Mouse (Mus musculus) natural killer cell, adult 2 months (primary cell): ENCODE results near the gene Klhdc3.
A peak's percentile ranks its signal among the peaks of the same experiment; 100 is the strongest.

ENCODE experiments used
- DNase-seq, 2 experiments: peaks; one replicate each; pipeline ENCODE4 v3.0.0; 2022; ENCODE audit warnings: low spot score in 2 of 2

Klhdc3 gene

GRCm38 (mm10) chr17:46656054-46656453, 24.7 kb downstream of the Klhdc3 start:
- no peak for DNase-seq

- DNase-seq: no peak
Observed at GRCm38 (mm10) chr17:46651755-46652547, 28.8 kb downstream of the Klhdc3 start.

GRCm38 (mm10) chr17:46651292-46651691, 29.4 kb downstream of the Klhdc3 start:
- DNase-seq: no peak

GRCm38 (mm10) chr17:46650232-46651031, 30.3 kb downstream of the Klhdc3 start, which contains the start of gene Cul7:
TSS of gene Cul7 (plus strand) at chr17:46650337.
- peak; percentile 63 to 76 for DNase-seq

GRCm38 (mm10) chr17:46649811-46650210, 30.9 kb downstream of the Klhdc3 start:
- no peak for DNase-seq

- no peak for DNase-seq
Observed at GRCm38 (mm10) chr17:46648436-46648835, 32.3 kb downstream of the Klhdc3 start.

- DNase-seq: no peak
Observed at GRCm38 (mm10) chr17:46647279-46647678, 33.4 kb downstream of the Klhdc3 start.

GRCm38 (mm10) chr17:46646322-46646662, 34.4 kb downstream of the Klhdc3 start:
- no peak for DNase-seq

GRCm38 (mm10) chr17:46645561-46646321, 35.0 kb downstream of the Klhdc3 start, which contains the start of the genes Klc4 and Mrpl2:
TSS of gene Klc4 (minus strand) at chr17:46646022.
TSS of gene Mrpl2 (plus strand) at chr17:46646229.
- DNase-seq: peak; percentile 98

GRCm38 (mm10) chr17:46644916-46645475, 35.7 kb downstream of the Klhdc3 start:
- DNase-seq: peak in 1 of 2 experiments; percentile 22

- DNase-seq: no peak
Observed at GRCm38 (mm10) chr17:46644152-46644805, 36.4 kb downstream of the Klhdc3 start.

GRCm38 (mm10) chr17:46642060-46642459, 38.7 kb downstream of the Klhdc3 start:
- DNase-seq: no peak

- DNase-seq: no peak
Observed at GRCm38 (mm10) chr17:46639929-46640328, 40.8 kb downstream of the Klhdc3 start.

- peak; percentile 45 for DNase-seq
Observed at GRCm38 (mm10) chr17:46636831-46637523, 43.7 kb downstream of the Klhdc3 start.

GRCm38 (mm10) chr17:46629685-46630441, 50.9 kb downstream of the Klhdc3 start:
- no peak for DNase-seq

- no peak for DNase-seq
Observed at GRCm38 (mm10) chr17:46628791-46629684, 51.7 kb downstream of the Klhdc3 start, which contains the start of gene Ptk7. TSS of gene Ptk7 (minus strand) at chr17:46629504.

- DNase-seq: no peak
Observed at GRCm38 (mm10) chr17:46628471-46628790, 52.3 kb downstream of the Klhdc3 start.

GRCm38 (mm10) chr17:46627409-46627808, 53.3 kb downstream of the Klhdc3 start:
- DNase-seq: no peak

- no peak for DNase-seq
Observed at GRCm38 (mm10) chr17:46624598-46624997, 56.1 kb downstream of the Klhdc3 start.
